Mouse (Mus musculus): ENCODE results near the gene Zfp423. TPM values are rescaled to one million over a fixed set of nuclear protein-coding genes. Genes with fewer than 3 reads are reported as not detected.

Gene Zfp423
- total and polyA plus RNA-seq, 3 experiments = not detected

DNA sequence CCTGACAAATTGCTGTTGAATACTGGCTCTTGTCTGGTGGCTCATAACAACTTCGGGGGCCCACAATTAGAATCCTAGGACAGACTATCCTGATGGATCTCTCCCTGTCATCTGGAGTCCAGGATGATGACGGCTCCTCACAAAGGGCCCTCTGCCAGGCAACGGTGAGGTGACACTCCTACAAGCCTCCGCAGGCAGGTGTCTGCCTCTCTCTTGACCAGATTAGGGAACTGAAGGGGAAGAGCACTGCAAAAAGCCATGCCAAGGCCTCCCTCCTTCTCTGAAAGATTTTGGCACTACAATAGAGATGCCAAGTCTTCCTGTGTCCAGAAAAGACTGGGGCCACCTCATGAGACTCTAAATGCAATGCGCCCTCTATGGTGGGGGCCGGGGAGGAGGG is 7.1 kb downstream of the Zfp423 start:
- Histone ChIP-seq H3K9ac (ENCODE audit: control insufficient read depth, low read depth, low read length, poor library complexity, severe bottlenecking) (no peak overlapping the region), H3K4me1 (ENCODE audit: control insufficient read depth in 1 of 2, insufficient read depth in 2 of 2, low read length in 2 of 2) (no peaks in the 10 kb centered on the region), H3K36me3 (ENCODE audit: control insufficient read depth in 1 of 2, insufficient read depth in 2 of 2, low read length in 2 of 2) (no peaks in the 10 kb centered on the region), H3K27ac (ENCODE audit: control insufficient read depth, low read depth, low read length) (no peak overlapping the region), H3K27me3 (ENCODE audit: control insufficient read depth in 1 of 2, insufficient read depth in 2 of 2, low read length in 2 of 2) (no peaks in the 10 kb centered on the region; a peak in 1 of 4 replicates), H3K79me2 (ENCODE audit: control insufficient read depth, insufficient read depth, low read length, poor library complexity) (no peaks in the 10 kb centered on the region), H3K9me3 (replicated peaks; ENCODE audit: insufficient read depth, low read length) (no peaks in the 10 kb centered on the region), H3K4me3 (ENCODE audit: control insufficient read depth in 1 of 2, insufficient read depth in 1 of 2, low read depth in 2 of 2, low read length in 2 of 2) (no peak overlapping the region)
- TF ChIP-seq ZC3H11A (IDR thresholded peaks at IDR 0.05; ENCODE audit: low read depth, low read length) (no peak), GABPA (IDR thresholded peaks at IDR 0.05; ENCODE audit: low read depth, low read length) (no peak), MAFK (IDR thresholded peaks at IDR 0.05; ENCODE audit: borderline replicate concordance, low read depth, low read length) (no peak), MAX (IDR thresholded peaks at IDR 0.05; ENCODE audit: low read length) (no peak), POLR2AphosphoS5 (IDR thresholded peaks at IDR 0.05; ENCODE audit: borderline replicate concordance, low read depth, low read length) (no peak), MXI1 (IDR thresholded peaks at IDR 0.05; ENCODE audit: low read depth, low read length) (no peak), UBTF (IDR thresholded peaks at IDR 0.05; ENCODE audit: borderline replicate concordance, insufficient read depth, low read depth, low read length) (no peak), MYB (IDR thresholded peaks at IDR 0.05; ENCODE audit: low read depth, low read length) (no peak), MYC (IDR thresholded peaks at IDR 0.05; ENCODE audit: low read depth, low read length) (no peak), EP300 (IDR thresholded peaks at IDR 0.05; ENCODE audit: low read depth in 1 of 2, low read length in 2 of 2) (no peak), CHD1 (IDR thresholded peaks at IDR 0.05; ENCODE audit: low read depth, low read length) (no peak), ELF1 (IDR thresholded peaks at IDR 0.05; ENCODE audit: low read depth, low read length) (no peak), NRF1 (IDR thresholded peaks at IDR 0.05; ENCODE audit: insufficient read depth, low read depth, low read length, poor library complexity, severe bottlenecking) (no peak), MEF2A (IDR thresholded peaks at IDR 0.05; ENCODE audit: extremely low read depth, insufficient replicate concordance, low read depth, low read length, poor library complexity, severe bottlenecking) (no peak), E2F4 (IDR thresholded peaks at IDR 0.05; ENCODE audit: borderline replicate concordance, low read depth, low read length) (no peak)
- DNase-seq (ENCODE audit: low read depth, low spot score) = no peak

DNA sequence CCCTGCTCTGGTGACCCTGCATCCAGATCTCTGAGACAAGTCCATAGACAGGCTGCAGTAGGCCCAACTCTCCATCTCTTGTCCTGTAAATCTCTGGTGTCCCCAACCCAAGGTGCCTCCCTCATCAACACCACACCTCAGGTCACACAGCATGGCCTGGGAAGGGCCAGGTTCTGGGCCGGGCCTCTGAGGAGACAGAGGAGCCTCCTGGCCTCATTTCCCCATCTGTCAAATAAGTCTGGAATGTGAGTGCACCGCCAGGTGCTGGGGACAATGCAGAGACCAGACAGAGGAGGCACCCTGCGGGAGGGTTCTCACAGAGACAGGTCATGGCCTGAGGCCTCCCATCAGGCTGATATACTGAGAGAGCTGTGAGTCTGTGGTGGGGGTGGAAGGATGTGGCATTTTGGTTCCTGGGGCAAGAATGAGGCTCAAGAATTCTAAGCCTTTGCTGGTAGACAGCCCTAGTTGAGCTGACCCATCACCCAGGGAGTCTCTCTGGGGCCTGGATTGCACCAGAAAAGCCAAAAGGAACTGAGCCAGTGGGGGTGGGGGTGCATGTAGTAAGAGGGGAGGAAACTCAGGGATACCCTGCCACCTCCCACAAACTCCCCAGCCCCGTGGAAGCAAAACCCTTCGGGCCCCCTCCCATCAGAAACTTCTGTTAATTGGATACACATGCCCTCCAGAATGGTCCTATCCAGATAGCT is 15.0 kb downstream of the Zfp423 start:
- no peaks in the 10 kb centered on the region for H3K27me3 ChIP-seq (ENCODE audit: control insufficient read depth in 1 of 2, insufficient read depth in 2 of 2, low read length in 2 of 2)
- no peaks in the 10 kb centered on the region for H3K4me1 ChIP-seq (ENCODE audit: control insufficient read depth in 1 of 2, insufficient read depth in 2 of 2, low read length in 2 of 2)
- no peak overlapping the region for H3K27ac ChIP-seq (ENCODE audit: control insufficient read depth, low read depth, low read length)
- no peaks in the 10 kb centered on the region for H3K79me2 ChIP-seq (ENCODE audit: control insufficient read depth, insufficient read depth, low read length, poor library complexity)
- TF ChIP-seq ZMIZ1 (IDR thresholded peaks at IDR 0.05; ENCODE audit: low read depth, low read length) (no peak), HCFC1 (IDR thresholded peaks at IDR 0.05; ENCODE audit: low read depth, low read length) (no peak), RAD21 (IDR thresholded peaks at IDR 0.05; ENCODE audit: low read depth, low read length) (no peak), CTCF (IDR thresholded peaks at IDR 0.05 in 2 of 3, conservative IDR thresholded peaks at IDR 0.05 in 1 of 3; ENCODE audit: control insufficient read depth in 1 of 3, insufficient read depth in 1 of 3, low read depth in 2 of 3, low read length in 3 of 3, poor library complexity in 1 of 3, severe bottlenecking in 1 of 3) (no peak), TAL1 (IDR thresholded peaks at IDR 0.05; ENCODE audit: low read length) (no peak), MAX (IDR thresholded peaks at IDR 0.05; ENCODE audit: low read length) (no peak), ELF1 (IDR thresholded peaks at IDR 0.05; ENCODE audit: low read depth, low read length) (no peak), MYB (IDR thresholded peaks at IDR 0.05; ENCODE audit: low read depth, low read length) (no peak), CHD1 (IDR thresholded peaks at IDR 0.05; ENCODE audit: low read depth, low read length) (no peak), E2F4 (IDR thresholded peaks at IDR 0.05; ENCODE audit: borderline replicate concordance, low read depth, low read length) (no peak), MAFK (IDR thresholded peaks at IDR 0.05; ENCODE audit: borderline replicate concordance, low read depth, low read length) (no peak), USF2 (IDR thresholded peaks at IDR 0.05; ENCODE audit: borderline replicate concordance in 1 of 2, insufficient read depth in 1 of 2, low read depth in 1 of 2, low read length in 2 of 2) (no peak), ZKSCAN1 (IDR thresholded peaks at IDR 0.05; ENCODE audit: low read depth, low read length) (no peak), GATA1 (IDR thresholded peaks at IDR 0.05; ENCODE audit: low read depth, low read length) (no peak), MYC (IDR thresholded peaks at IDR 0.05; ENCODE audit: low read depth, low read length) (no peak), RCOR1 (IDR thresholded peaks at IDR 0.05; ENCODE audit: low read depth, low read length) (no peak)
- DNase-seq (ENCODE audit: low read depth, low spot score) = no peak
- no peak overlapping the region for H3K4me3 ChIP-seq (ENCODE audit: control insufficient read depth in 1 of 2, insufficient read depth in 1 of 2, low read depth in 2 of 2, low read length in 2 of 2)
- H3K9ac ChIP-seq (ENCODE audit: control insufficient read depth, low read depth, low read length, poor library complexity, severe bottlenecking) = no peak overlapping the region
- no peaks in the 10 kb centered on the region for H3K36me3 ChIP-seq (ENCODE audit: control insufficient read depth in 1 of 2, insufficient read depth in 2 of 2, low read length in 2 of 2)
- H3K9me3 ChIP-seq (replicated peaks; ENCODE audit: insufficient read depth, low read length) = no peaks in the 10 kb centered on the region
